Mouse (Mus musculus) heart, embryonic 11.5 days (tissue): ENCODE results near the gene Cnot6. TPM values are rescaled to one million over a fixed set of nuclear protein-coding genes. Genes with fewer than 3 reads are reported as not detected.

ENCODE experiments used
- polyA plus RNA-seq: library from polyadenylated mRNA; unstranded; fragments of >200 nt; fragmentation: Nextera tagmentation; extraction: Ambion mirVana; gene quantifications from 2 replicates; pipeline ENCODE4 v1.2.1, GENCODE M21; 2014

The Cnot6 gene
- polyA plus RNA-seq, 1 experiment from 2014 or later: 38.7 TPM

Other genes starting within 250 kb of the Cnot6 start
- gene Olfr1386, start 247.7 kb downstream of the Cnot6 start, polyA plus RNA-seq: not detected in 2 replicates
- gene Olfr1385, start 223.7 kb downstream of the Cnot6 start, polyA plus RNA-seq: not detected in 2 replicates
- not detected in 2 replicates for gene Olfr1384, start 206.0 kb downstream of the Cnot6 start, polyA plus RNA-seq
- not detected in 2 replicates for gene Olfr1383, start 193.1 kb downstream of the Cnot6 start, polyA plus RNA-seq
- gene Olfr1382, start 184.5 kb downstream of the Cnot6 start, polyA plus RNA-seq: not detected in 2 replicates
- not detected in 2 replicates for gene Olfr1381, start 169.3 kb downstream of the Cnot6 start, polyA plus RNA-seq
- gene Olfr1380, start 155.8 kb downstream of the Cnot6 start, polyA plus RNA-seq: not detected in 2 replicates
- 6.3 and 7.6 TPM in 2 replicates for gene Flt4, start 103.5 kb downstream of the Cnot6 start, polyA plus RNA-seq
- 0.86 and 1.1 TPM in 2 replicates for gene Scgb3a1, start 49.1 kb downstream of the Cnot6 start, polyA plus RNA-seq
- gene Gfpt2, start 81.5 kb upstream of the Cnot6 start, polyA plus RNA-seq: 13.9 and 18.4 TPM in 2 replicates
- 35.8 and 40.8 TPM in 2 replicates for gene Mapk9, start 134.0 kb upstream of the Cnot6 start, polyA plus RNA-seq
- 0.13 and 0.45 TPM in 2 replicates for gene Rasgef1c, start 189.1 kb upstream of the Cnot6 start, polyA plus RNA-seq